Mouse (Mus musculus) neural tube, embryonic 14.5 days (tissue): Measurements from ENCODE around the gene Slco3a1. TPM values are rescaled to one million over a fixed set of nuclear protein-coding genes. Genes with fewer than 3 reads are reported as not detected.

Experiments used
- ATAC-seq: fragments of 200-750 bp; cut with Nextera tagmentation; 2 replicates; pipeline ENCODE4 v1.8.0; 2017; ENCODE audit warnings: low read depth, mild to moderate bottlenecking, moderate TSS enrichment, moderate library complexity
- H3K27ac ChIP-seq: fragments of 300-500 bp; sonication (generic); 2 replicates; pipeline ENCODE4 v1.5.1; 2014; ENCODE audit warnings: low read depth, mild to moderate bottlenecking, control low read depth, low read length, moderate library complexity, mixed read lengths
- H3K27me3 ChIP-seq: fragments of 300-500 bp; sonication (generic); 2 replicates; pipeline ENCODE4 v1.6.1; 2014; ENCODE audit warnings: low read length; ENCODE audit not compliant: control insufficient read depth, insufficient read depth
- H3K36me3 ChIP-seq: fragments of 300-500 bp; sonication (generic); 2 replicates; pipeline ENCODE4 v1.6.1; 2014; ENCODE audit warnings: low read length, mixed read lengths; ENCODE audit not compliant: control insufficient read depth, insufficient read depth
- H3K4me1 ChIP-seq: fragments of 300-500 bp; sonication (generic); 2 replicates; pipeline ENCODE4 v1.6.1; 2014; ENCODE audit warnings: low read length; ENCODE audit not compliant: control insufficient read depth, insufficient read depth
- H3K4me2 ChIP-seq: fragments of 300-500 bp; sonication (generic); 2 replicates; pipeline ENCODE4 v1.6.1; 2014; ENCODE audit warnings: mild to moderate bottlenecking, low read depth, low read length, control low read depth
- H3K4me3 ChIP-seq: fragments of 300-500 bp; sonication (generic); 2 replicates; pipeline ENCODE4 v1.5.1; 2014; ENCODE audit warnings: low read depth, low read length, control low read depth, mixed read lengths
- H3K9ac ChIP-seq: fragments of 300-500 bp; sonication (generic); replicated peaks from 2 replicates; pipeline ENCODE4 v1.6.1; 2014; ENCODE audit warnings: low read depth, mild to moderate bottlenecking, control low read depth, low read length, mixed read lengths
- H3K9me3 ChIP-seq: fragments of 300-500 bp; sonication (generic); 2 replicates; pipeline ENCODE4 v1.6.1; 2016; ENCODE audit warnings: low read length; ENCODE audit not compliant: control insufficient read depth
- WGBS: fragments of 180-500 bp; shearing (Covaris S2); extraction: QIAGEN DNeasy Blood & Tissue Kit; methylation state at CpG from one replicate; pipeline ENCODE4 v1.1.7; 2014; 5-methylcytosine and 5-hydroxymethylcytosine counted together
- polyA plus RNA-seq: library from polyadenylated mRNA; unstranded; fragments of >200 nt; fragmentation: Nextera tagmentation; extraction: Ambion mirVana; gene quantifications from 2 replicates; pipeline ENCODE4 v1.2.1, GENCODE M21; 2014

The Slco3a1 gene
- polyA plus RNA-seq, 1 experiment from 2014 or later: 18.6 TPM

- Histone ChIP-seq H3K27ac (no peak overlapping the region), H3K9me3 (no peaks in the 10 kb centered on the region), H3K4me1 (no peaks in the 10 kb centered on the region), H3K4me3 (no peak overlapping the region), H3K4me2 (no peak overlapping the region), H3K27me3 (no peaks in the 10 kb centered on the region), H3K36me3 (no peaks in the 10 kb centered on the region), H3K9ac (no peak overlapping the region)
- WGBS: 60% methylated on average over 3 of the region's 3 CpGs
- ATAC-seq: no peak
Observed at GRCm38 (mm10) chr7:74332323-74332722, 222.3 kb downstream of the Slco3a1 start.

- Histone ChIP-seq H3K4me3 (no peak overlapping the region), H3K9ac (no peak overlapping the region), H3K9me3 (no peaks in the 10 kb centered on the region), H3K27me3 (no peaks in the 10 kb centered on the region), H3K36me3 (no peaks in the 10 kb centered on the region), H3K4me1 (no peaks in the 10 kb centered on the region), H3K27ac (no peak overlapping the region), H3K4me2 (no peak overlapping the region)
- WGBS: 49% methylated on average over 7 of the region's 7 CpGs
- ATAC-seq: no peak
Observed at GRCm38 (mm10) chr7:74330858-74331726, 223.5 kb downstream of the Slco3a1 start.

- no peak for ATAC-seq
- no peak overlapping the region for H3K4me2 ChIP-seq
- H3K36me3 ChIP-seq: no peaks in the 10 kb centered on the region
- H3K27ac ChIP-seq: no peak overlapping the region
- WGBS: 60% methylated on average over 7 of the region's 7 CpGs
- no peak overlapping the region for H3K4me3 ChIP-seq
- no peak overlapping the region for H3K9ac ChIP-seq
- H3K27me3 ChIP-seq: no peaks in the 10 kb centered on the region
- H3K9me3 ChIP-seq: no peaks in the 10 kb centered on the region
- no peaks in the 10 kb centered on the region for H3K4me1 ChIP-seq
Observed at GRCm38 (mm10) chr7:74330117-74330857, 224.3 kb downstream of the Slco3a1 start.

DNA sequence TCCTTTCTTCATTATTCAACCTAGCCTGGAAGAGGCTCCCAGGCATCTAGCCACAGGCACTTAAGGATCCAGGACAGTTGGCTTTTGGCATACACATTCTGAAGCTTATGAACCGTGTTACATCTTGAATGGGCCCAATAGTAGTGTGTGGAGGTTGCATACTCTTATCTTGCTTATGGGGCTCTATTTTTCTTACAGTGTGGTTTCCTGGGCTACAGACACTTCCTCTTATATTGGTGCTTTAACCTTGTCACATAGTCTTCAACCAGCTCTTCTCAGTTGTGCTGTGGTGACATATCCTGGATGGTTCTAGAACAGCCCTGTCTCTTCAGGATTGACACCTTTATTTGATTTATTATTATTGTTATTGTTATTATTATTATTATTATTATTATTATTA is 225.6 kb downstream of the Slco3a1 start:
- WGBS: 89% methylated on average over 1 of the region's 1 CpGs
- ATAC-seq: no peak
- no peak overlapping the region for H3K9ac ChIP-seq
- H3K27ac ChIP-seq: no peak overlapping the region
- H3K9me3 ChIP-seq: no peaks in the 10 kb centered on the region
- H3K36me3 ChIP-seq: no peaks in the 10 kb centered on the region
- H3K27me3 ChIP-seq: no peaks in the 10 kb centered on the region
- no peak overlapping the region for H3K4me3 ChIP-seq
- H3K4me1 ChIP-seq: peaks cover 5% of the 10 kb centered on the region; the same call in 1 of the 2 replicates
- H3K4me2 ChIP-seq: no peak overlapping the region

- no peak for ATAC-seq
- Histone ChIP-seq H3K27ac (no peak overlapping the region), H3K4me2 (no peak overlapping the region), H3K27me3 (no peaks in the 10 kb centered on the region), H3K9me3 (no peaks in the 10 kb centered on the region), H3K36me3 (no peaks in the 10 kb centered on the region), H3K9ac (no peak overlapping the region), H3K4me3 (no peak overlapping the region), H3K4me1 (peaks cover 16% of the 10 kb centered on the region; the same call in 1 of the 2 replicates)
- 95% methylated on average over 5 of the region's 5 CpGs for WGBS
Observed at GRCm38 (mm10) chr7:74327716-74328115, 226.9 kb downstream of the Slco3a1 start.

DNA sequence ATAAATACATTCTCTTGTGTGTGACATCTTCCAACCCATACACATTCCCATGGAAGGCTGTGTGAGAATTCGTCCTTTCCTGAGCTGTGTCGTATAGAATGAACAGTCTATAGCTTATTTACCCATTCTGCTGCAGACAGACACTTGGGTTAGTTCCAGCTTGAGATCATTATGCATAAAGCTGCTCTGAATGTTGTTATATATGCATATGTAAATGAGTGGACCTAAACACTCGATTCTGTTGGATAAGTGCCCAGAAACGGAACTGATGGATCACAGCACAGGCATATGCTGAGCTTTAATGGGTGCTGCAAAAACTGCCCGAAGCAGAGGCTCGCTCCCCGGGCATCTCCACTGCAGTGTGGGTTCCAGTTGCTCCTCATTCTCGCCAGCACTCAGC is 229.5 kb downstream of the Slco3a1 start:
- no peaks in the 10 kb centered on the region for H3K9me3 ChIP-seq
- H3K27me3 ChIP-seq: no peaks in the 10 kb centered on the region
- H3K36me3 ChIP-seq: 0 out of 2 replicates have a peak, but pooled peaks cover 2% of the 10 kb centered on the region
- no peak overlapping the region for H3K9ac ChIP-seq
- no peak overlapping the region for H3K4me2 ChIP-seq
- WGBS: 37% methylated on average over 8 of the region's 8 CpGs
- peak; percentile 83 for ATAC-seq
- no peak overlapping the region for H3K4me3 ChIP-seq
- peaks cover 18% of the 10 kb centered on the region; the same call in 1 of the 2 replicates for H3K4me1 ChIP-seq
- peak overlapping the region; percentile 30; the same call in 1 of the 2 replicates for H3K27ac ChIP-seq

DNA sequence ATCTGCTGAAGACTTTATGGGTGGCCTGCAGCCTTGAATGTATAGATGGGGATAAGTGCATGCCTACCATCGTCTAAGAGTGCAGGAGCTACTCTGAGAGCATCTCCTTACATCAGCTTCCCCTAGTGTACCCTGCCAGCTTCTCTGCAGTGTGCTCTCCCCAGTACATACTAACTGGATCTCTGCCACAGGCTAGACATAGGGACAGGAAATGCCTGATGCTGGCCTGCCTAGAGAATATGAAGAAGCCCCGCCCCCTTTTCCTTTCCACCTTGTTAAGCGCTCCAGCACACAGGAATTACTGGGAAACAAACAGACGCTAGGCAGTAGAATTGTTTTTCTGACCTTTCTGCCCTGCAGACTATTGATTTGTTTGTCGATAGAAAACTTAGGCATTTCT is 230.9 kb downstream of the Slco3a1 start:
- WGBS: 51% methylated on average over 5 of the region's 5 CpGs
- 0 out of 2 replicates have a peak, but pooled peaks have one; percentile 42 for ATAC-seq
- H3K36me3 ChIP-seq: 0 out of 2 replicates have a peak, but pooled peaks cover 2% of the 10 kb centered on the region

DNA sequence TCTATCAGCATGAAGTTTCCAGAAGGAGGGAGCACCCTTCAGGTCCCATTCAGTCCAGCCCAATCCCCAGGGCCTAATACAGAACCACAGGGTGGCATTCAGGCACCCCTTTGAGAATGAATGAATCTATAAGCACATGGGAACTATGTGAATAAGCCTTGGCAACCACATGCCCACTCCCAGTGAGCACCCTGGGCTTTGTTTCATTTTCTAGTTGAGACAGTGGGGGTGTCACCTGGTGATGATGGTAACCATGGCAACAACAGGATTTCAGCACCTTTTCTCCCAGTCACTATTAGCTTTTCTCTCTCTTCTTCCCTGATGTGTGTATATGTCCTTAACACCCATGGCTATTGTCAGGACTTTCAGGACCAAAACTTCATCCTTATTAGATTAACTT is 231.4 kb downstream of the Slco3a1 start:
- Histone ChIP-seq H3K27ac (no peak overlapping the region), H3K9me3 (no peaks in the 10 kb centered on the region), H3K9ac (no peak overlapping the region), H3K4me2 (no peak overlapping the region), H3K36me3 (0 out of 2 replicates have a peak, but pooled peaks cover 2% of the 10 kb centered on the region), H3K4me3 (no peak overlapping the region), H3K4me1 (peaks cover 18% of the 10 kb centered on the region; the same call in 1 of the 2 replicates), H3K27me3 (no peaks in the 10 kb centered on the region)
- no peak for ATAC-seq

More for the DNA sequence above, 230.9 kb downstream of the Slco3a1 start:
- H3K9ac ChIP-seq: no peak overlapping the region
- H3K27me3 ChIP-seq: no peaks in the 10 kb centered on the region
- no peak overlapping the region for H3K4me2 ChIP-seq
- peaks cover 18% of the 10 kb centered on the region; the same call in 1 of the 2 replicates for H3K4me1 ChIP-seq
- peak overlapping the region; percentile 4; the same call in 1 of the 2 replicates for H3K27ac ChIP-seq
- no peak overlapping the region for H3K4me3 ChIP-seq
- no peaks in the 10 kb centered on the region for H3K9me3 ChIP-seq

DNA sequence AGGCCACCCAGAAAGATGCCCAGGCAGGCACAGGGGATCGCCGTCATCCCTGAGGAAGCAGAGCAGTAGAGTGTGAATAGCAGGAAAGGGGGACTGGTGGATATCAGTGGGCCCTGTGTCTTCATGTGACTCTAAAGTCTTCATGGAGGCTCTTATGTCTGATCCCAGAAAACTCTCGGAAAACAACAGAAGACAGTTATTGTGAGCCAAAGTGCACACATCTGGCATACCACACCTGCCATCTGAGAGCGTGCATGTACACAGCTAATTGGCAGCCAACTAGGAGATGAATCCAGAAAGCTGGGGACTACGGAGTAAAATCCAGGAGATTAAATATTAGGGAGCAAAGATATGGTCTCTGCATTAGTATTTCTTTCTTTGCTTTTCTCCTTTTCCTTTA is 233.9 kb downstream of the Slco3a1 start:
- Histone ChIP-seq H3K4me3 (no peak overlapping the region), H3K4me2 (no peak overlapping the region), H3K9ac (no peak overlapping the region), H3K27ac (no peak overlapping the region), H3K36me3 (0 out of 2 replicates have a peak, but pooled peaks cover 2% of the 10 kb centered on the region), H3K4me1 (peaks cover 18% of the 10 kb centered on the region; the same call in 1 of the 2 replicates), H3K9me3 (no peaks in the 10 kb centered on the region), H3K27me3 (no peaks in the 10 kb centered on the region)
- WGBS: 81% methylated on average over 5 of the region's 5 CpGs
- no peak for ATAC-seq
